Mouse (Mus musculus): ENCODE results near the gene Stk25.
"Not testable (repeated sequence)": the region's sequence is repeated elsewhere in the genome, so short reads cannot be mapped to it uniquely, and the experiment has no call there.

- not testable (repeated sequence) for TF ChIP-seq CTCF, EP300 (IDR thresholded peaks at IDR 0.05)
Measured at GRCm38 (mm10) chr1:93658559-93658958, at the start of gene Stk25.
